Mouse (Mus musculus): ENCODE data around the gene Rapgef4.

DNA sequence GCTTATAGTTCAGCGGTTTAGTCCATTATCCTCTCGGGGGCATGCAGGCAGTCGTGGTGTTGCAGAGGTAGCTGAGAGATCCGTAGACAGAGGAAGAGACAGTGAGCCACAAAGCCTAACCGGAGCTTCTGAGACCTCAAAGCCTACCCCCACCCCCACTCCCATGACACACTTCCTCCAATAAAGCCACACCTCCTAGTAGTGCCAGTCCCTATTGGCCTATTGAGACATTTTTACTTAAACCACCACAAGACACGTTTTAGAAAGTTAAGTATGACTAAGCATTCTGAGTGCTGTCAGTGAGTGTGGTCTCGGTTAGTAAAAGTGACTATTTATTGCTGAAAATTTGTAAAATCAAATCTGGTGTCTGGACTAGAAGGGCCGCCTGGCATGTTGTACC lies 189.5 kb downstream of the Rapgef4 start:
- TF ChIP-seq ZC3H11A (IDR thresholded peaks at IDR 0.05; ENCODE audit: borderline replicate concordance, low read depth, low read length) (no peak), HCFC1 (IDR thresholded peaks at IDR 0.05; ENCODE audit: borderline replicate concordance, insufficient read depth, low read length) (no peak)

Measured in ES-E14 (cell line).